Mouse (Mus musculus): ENCODE measurements around the gene Tmem63b. TPM values are rescaled to one million over a fixed set of nuclear protein-coding genes. Genes with fewer than 3 reads are reported as not detected.

The Tmem63b gene
- total and polyA plus RNA-seq, 3 experiments, result 12.3 to 37.9 TPM; not detected in 1

DNA sequence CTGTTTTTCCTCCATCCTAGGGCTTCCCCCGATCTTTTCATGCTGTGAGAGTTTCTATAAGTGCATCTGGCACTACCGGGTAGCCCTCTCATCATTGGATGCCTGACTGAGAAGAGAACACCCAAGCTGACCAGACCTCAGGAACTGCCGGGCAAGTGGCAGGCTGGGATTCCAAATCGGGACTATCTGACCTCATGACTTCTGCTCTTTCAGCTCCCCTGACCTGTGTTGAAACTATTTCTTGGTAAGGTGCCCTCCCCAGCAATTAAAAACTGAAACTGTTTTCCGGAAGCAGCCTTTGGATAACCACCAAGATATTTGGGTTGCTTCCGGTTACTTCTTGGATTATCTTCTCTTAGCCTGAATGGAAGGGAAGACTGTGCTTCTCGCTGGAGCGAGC lies 21.5 kb upstream of the Tmem63b start:
- Histone ChIP-seq H3K27me3 (ENCODE audit: control insufficient read depth in 1 of 2, insufficient read depth in 2 of 2, low read length in 2 of 2) (no peaks in the 10 kb centered on the region), H3K9me3 (replicated peaks; ENCODE audit: insufficient read depth, low read length) (no peaks in the 10 kb centered on the region), H3K27ac (ENCODE audit: control insufficient read depth, low read depth, low read length) (no peak overlapping the region), H3K4me1 (ENCODE audit: control insufficient read depth in 1 of 2, insufficient read depth in 2 of 2, low read length in 2 of 2) (peaks cover 3 to 23% of the 10 kb centered on the region in 2 experiments), H3K79me2 (ENCODE audit: control insufficient read depth, insufficient read depth, low read length, poor library complexity) (no peaks in the 10 kb centered on the region), H3K4me3 (ENCODE audit: control insufficient read depth in 1 of 2, insufficient read depth in 1 of 2, low read depth in 2 of 2, low read length in 2 of 2) (no peak overlapping the region), H3K36me3 (ENCODE audit: control insufficient read depth in 1 of 2, insufficient read depth in 2 of 2, low read length in 2 of 2) (no peaks in the 10 kb centered on the region), H3K9ac (ENCODE audit: control insufficient read depth, low read depth, low read length, poor library complexity, severe bottlenecking) (no peak overlapping the region)
- no peak for DNase-seq (ENCODE audit: low read depth, low spot score)
- TF ChIP-seq MAX (IDR thresholded peaks at IDR 0.05; ENCODE audit: low read length) (no peak), POLR2A (IDR thresholded peaks at IDR 0.05; ENCODE audit: control insufficient read depth in 1 of 2, insufficient read depth in 1 of 2, low read depth in 1 of 2, low read length in 2 of 2, poor library complexity in 1 of 2) (no peak), MAFK (IDR thresholded peaks at IDR 0.05; ENCODE audit: borderline replicate concordance, low read depth, low read length) (no peak), NRF1 (IDR thresholded peaks at IDR 0.05; ENCODE audit: insufficient read depth, low read depth, low read length, poor library complexity, severe bottlenecking) (no peak), GATA1 (IDR thresholded peaks at IDR 0.05; ENCODE audit: low read depth, low read length) (no peak)

DNA sequence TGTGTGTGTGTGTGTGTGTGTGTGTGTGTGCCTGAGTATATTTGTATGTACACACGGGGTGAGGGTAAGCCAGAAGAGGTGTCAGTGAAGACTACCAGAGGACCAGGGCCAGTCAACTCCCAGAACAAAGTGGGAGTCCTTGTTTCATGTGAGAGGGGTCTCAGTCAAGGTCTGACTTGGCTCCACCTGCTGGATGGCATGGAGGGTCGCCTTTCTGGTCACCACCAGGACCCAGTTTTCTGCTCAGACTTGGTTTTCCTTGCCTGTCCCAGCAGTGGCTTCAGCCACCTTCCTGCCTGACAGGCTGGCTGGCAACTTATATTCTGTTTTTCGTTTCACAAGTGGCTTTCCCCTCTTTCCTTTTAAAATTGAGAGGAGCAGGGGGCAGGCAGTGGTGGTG lies 20.7 kb upstream of the Tmem63b start:
- no peak overlapping the region for H3K9ac ChIP-seq (ENCODE audit: control insufficient read depth, low read depth, low read length, poor library complexity, severe bottlenecking)
- DNase-seq (ENCODE audit: low read depth, low spot score), result no peak
- no peaks in the 10 kb centered on the region for H3K9me3 ChIP-seq (replicated peaks; ENCODE audit: insufficient read depth, low read length)
- peaks cover 0 to 2% of the 10 kb centered on the region in 2 experiments; a peak in 1 of 4 replicates for H3K36me3 ChIP-seq (ENCODE audit: control insufficient read depth in 1 of 2, insufficient read depth in 2 of 2, low read length in 2 of 2)
- peaks cover 5 to 25% of the 10 kb centered on the region in 2 experiments for H3K4me1 ChIP-seq (ENCODE audit: control insufficient read depth in 1 of 2, insufficient read depth in 2 of 2, low read length in 2 of 2)
- H3K27ac ChIP-seq (ENCODE audit: control insufficient read depth, low read depth, low read length), result no peak overlapping the region
- no peak overlapping the region for H3K4me3 ChIP-seq (ENCODE audit: control insufficient read depth in 1 of 2, insufficient read depth in 1 of 2, low read depth in 2 of 2, low read length in 2 of 2)
- H3K79me2 ChIP-seq (ENCODE audit: control insufficient read depth, insufficient read depth, low read length, poor library complexity), result no peaks in the 10 kb centered on the region
- H3K27me3 ChIP-seq (ENCODE audit: control insufficient read depth in 1 of 2, insufficient read depth in 2 of 2, low read length in 2 of 2), result no peaks in the 10 kb centered on the region
- TF ChIP-seq RCOR1 (IDR thresholded peaks at IDR 0.05; ENCODE audit: low read depth, low read length), result no peak
- 0 out of 2 replicates have a peak, but pooled peaks have one; percentile 10 for TF ChIP-seq SMC3 (IDR thresholded peaks at IDR 0.05; ENCODE audit: low read depth, low read length)
- peak; percentile 30 to 50 (median 34); a peak in 5 of 6 replicates for TF ChIP-seq CTCF (IDR thresholded peaks at IDR 0.05 in 2 of 3, conservative IDR thresholded peaks at IDR 0.05 in 1 of 3; ENCODE audit: control insufficient read depth in 1 of 3, insufficient read depth in 1 of 3, low read depth in 2 of 3, low read length in 3 of 3, poor library complexity in 1 of 3, severe bottlenecking in 1 of 3)
- 0 out of 2 replicates have a peak, but pooled peaks have one; percentile 2 for TF ChIP-seq ZNF384 (IDR thresholded peaks at IDR 0.05; ENCODE audit: low read depth, low read length)
- TF ChIP-seq ZC3H11A (IDR thresholded peaks at IDR 0.05; ENCODE audit: low read depth, low read length), result no peak
- no peak for TF ChIP-seq MYB (IDR thresholded peaks at IDR 0.05; ENCODE audit: low read depth, low read length)

DNA sequence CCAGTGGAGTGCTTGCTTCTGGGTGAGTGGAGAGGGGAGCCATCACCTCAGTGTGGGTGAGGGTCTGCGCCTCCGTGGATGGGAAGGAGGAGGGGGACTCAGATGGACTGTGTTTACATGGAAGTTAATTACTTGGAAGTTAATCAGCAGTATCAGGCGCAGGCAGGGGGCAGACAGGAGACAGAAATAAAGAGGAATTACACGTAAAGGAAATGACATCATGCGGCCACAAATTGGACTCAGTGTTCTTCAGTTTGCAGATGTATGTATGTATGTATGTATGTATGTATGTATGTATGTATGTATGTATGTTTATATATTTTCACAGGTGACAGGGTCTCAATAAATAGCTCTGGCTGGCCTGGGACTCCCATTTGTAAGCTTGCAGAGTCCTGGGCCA lies 20.1 kb upstream of the Tmem63b start:
- no peaks in the 10 kb centered on the region for H3K9me3 ChIP-seq (replicated peaks; ENCODE audit: insufficient read depth, low read length)
- H3K27me3 ChIP-seq (ENCODE audit: control insufficient read depth in 1 of 2, insufficient read depth in 2 of 2, low read length in 2 of 2), result no peaks in the 10 kb centered on the region
- peaks cover 0 to 2% of the 10 kb centered on the region in 2 experiments; a peak in 1 of 4 replicates for H3K36me3 ChIP-seq (ENCODE audit: control insufficient read depth in 1 of 2, insufficient read depth in 2 of 2, low read length in 2 of 2)
- no peak overlapping the region; a peak in 1 of 4 replicates for H3K4me3 ChIP-seq (ENCODE audit: control insufficient read depth in 1 of 2, insufficient read depth in 1 of 2, low read depth in 2 of 2, low read length in 2 of 2)
- TF ChIP-seq EP300 (IDR thresholded peaks at IDR 0.05; ENCODE audit: low read depth in 1 of 2, low read length in 2 of 2) (0 out of 4 replicates have a peak, but pooled peaks of 1 of the 2 experiments have one; percentile 15), RCOR1 (IDR thresholded peaks at IDR 0.05; ENCODE audit: low read depth, low read length) (no peak), TAL1 (IDR thresholded peaks at IDR 0.05; ENCODE audit: low read length) (0 out of 2 replicates have a peak, but pooled peaks have one; percentile 10), MAZ (IDR thresholded peaks at IDR 0.05; ENCODE audit: low read depth, low read length) (0 out of 2 replicates have a peak, but pooled peaks have one; percentile 40), POLR2AphosphoS5 (IDR thresholded peaks at IDR 0.05; ENCODE audit: borderline replicate concordance, low read depth, low read length) (no peak), CTCF (IDR thresholded peaks at IDR 0.05 in 2 of 3, conservative IDR thresholded peaks at IDR 0.05 in 1 of 3; ENCODE audit: control insufficient read depth in 1 of 3, insufficient read depth in 1 of 3, low read depth in 2 of 3, low read length in 3 of 3, poor library complexity in 1 of 3, severe bottlenecking in 1 of 3) (peak in 1 of 3 experiments; percentile 10; a peak in 1 of 6 replicates), ETS1 (IDR thresholded peaks at IDR 0.05; ENCODE audit: low read depth, low read length) (peak; percentile 49; the same call in 1 of the 2 replicates), NRF1 (IDR thresholded peaks at IDR 0.05; ENCODE audit: insufficient read depth, low read depth, low read length, poor library complexity, severe bottlenecking) (no peak)
- H3K9ac ChIP-seq (ENCODE audit: control insufficient read depth, low read depth, low read length, poor library complexity, severe bottlenecking), result no peak overlapping the region; the same call in 1 of the 2 replicates
- DNase-seq (ENCODE audit: low read depth, low spot score), result peak; percentile 55
- peaks cover 5 to 19% of the 10 kb centered on the region in 2 experiments for H3K4me1 ChIP-seq (ENCODE audit: control insufficient read depth in 1 of 2, insufficient read depth in 2 of 2, low read length in 2 of 2)
- no peak overlapping the region for H3K27ac ChIP-seq (ENCODE audit: control insufficient read depth, low read depth, low read length)
- H3K79me2 ChIP-seq (ENCODE audit: control insufficient read depth, insufficient read depth, low read length, poor library complexity), result no peaks in the 10 kb centered on the region
